Mouse (Mus musculus): Measurements from ENCODE around the gene Gipr. TPM values are rescaled to one million over a fixed set of nuclear protein-coding genes. Genes with fewer than 3 reads are reported as not detected.
"Not testable (repeated sequence)": the region's sequence is repeated elsewhere in the genome, so short reads cannot be mapped to it uniquely, and the experiment has no call there.

Gipr gene
- polyA plus RNA-seq, 1 experiment from 2014 or later = 3.4 TPM

DNA sequence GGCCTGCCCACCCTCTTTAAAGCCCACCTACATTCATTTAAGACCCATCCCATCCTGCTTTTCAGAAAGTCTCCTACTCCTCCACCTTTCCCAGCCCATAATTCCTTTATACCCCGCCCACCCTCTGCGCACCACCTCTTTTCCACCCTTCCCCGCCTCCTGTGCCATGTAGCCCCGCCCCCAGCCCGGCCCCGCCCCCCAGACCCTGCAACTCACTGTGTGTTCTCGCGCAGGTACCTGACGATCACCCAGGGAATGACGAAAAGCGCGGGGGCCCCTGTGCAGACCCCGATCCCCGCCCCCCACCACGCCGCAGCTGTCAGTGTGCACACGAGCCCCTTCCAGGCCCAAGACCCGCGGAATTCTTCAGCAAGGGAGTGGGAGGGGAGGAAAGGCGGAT is 5.8 kb downstream of the Gipr start:
- peaks cover 50% of the 10 kb centered on the region for H3K27me3 ChIP-seq
- no peaks in the 10 kb centered on the region for H3K9me3 ChIP-seq
- peak overlapping the region; percentile 57 for H3K4me2 ChIP-seq (replicated peaks)
- ATAC-seq = peak; percentile 7; the same call in 1 of the 2 replicates
- no peak overlapping the region for H3K27ac ChIP-seq
- WGBS = 1% methylated on average over 20 of the region's 20 CpGs
- H3K4me3 ChIP-seq (replicated peaks) = peak overlapping the region; percentile 36
- H3K9ac ChIP-seq (replicated peaks) = peak overlapping the region; percentile 52; the same call in 1 of the 2 replicates
- H3K36me3 ChIP-seq = peaks cover 9% of the 10 kb centered on the region
- peaks cover 39% of the 10 kb centered on the region for H3K4me1 ChIP-seq (replicated peaks)

DNA sequence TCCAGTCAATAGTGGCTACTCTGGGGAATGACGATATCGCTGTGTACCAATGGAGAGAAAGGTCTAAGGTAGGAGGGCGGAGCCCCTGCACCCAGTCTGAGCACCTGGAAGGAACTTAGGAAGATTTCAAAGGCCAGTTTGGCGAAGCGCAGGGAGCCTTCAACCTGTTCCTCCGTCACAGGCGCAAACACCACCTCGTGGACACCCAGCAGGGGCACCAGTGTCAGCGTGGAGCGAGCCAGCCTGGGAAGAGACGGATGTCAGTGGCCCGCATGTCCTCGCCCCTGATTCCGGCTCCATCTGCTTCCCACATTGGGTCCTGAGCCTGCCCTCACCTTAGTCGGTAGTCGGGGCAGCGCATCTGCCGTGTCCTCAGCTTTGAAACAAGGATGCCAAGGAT is 6.5 kb downstream of the Gipr start:
- Histone ChIP-seq H3K9ac (replicated peaks) (no peak overlapping the region; the same call in 1 of the 2 replicates), H3K36me3 (peaks cover 15% of the 10 kb centered on the region), H3K27ac (no peak overlapping the region), H3K4me3 (replicated peaks) (no peak overlapping the region), H3K9me3 (no peaks in the 10 kb centered on the region), H3K27me3 (peaks cover 43% of the 10 kb centered on the region), H3K4me1 (replicated peaks) (peaks cover 32% of the 10 kb centered on the region), H3K4me2 (replicated peaks) (peak overlapping the region; percentile 57)
- no peak for ATAC-seq
- 16% methylated on average over 18 of the region's 18 CpGs for WGBS

DNA sequence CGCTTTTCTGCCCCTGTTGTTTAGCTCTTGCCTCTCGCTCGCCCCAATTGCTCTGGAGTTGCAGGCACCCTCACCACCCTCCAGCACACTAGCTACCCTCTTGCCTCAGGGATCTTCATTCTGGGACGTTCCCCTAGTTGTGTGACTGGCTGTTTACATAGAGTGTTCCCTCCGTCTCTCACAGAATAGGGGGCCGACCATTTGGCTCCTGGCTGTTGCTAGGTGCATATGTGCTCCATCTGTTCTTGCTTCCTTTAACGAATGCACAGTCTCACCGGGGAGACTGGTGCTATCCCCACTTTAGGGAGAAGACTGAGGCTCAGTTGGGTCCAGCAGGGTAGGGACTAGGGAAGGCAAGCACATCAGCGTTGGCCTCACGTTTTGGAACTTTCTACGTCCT is 7.3 kb downstream of the Gipr start:
- H3K36me3 ChIP-seq = peaks cover 21% of the 10 kb centered on the region
- H3K9me3 ChIP-seq = no peaks in the 10 kb centered on the region
- no peak overlapping the region for H3K4me2 ChIP-seq (replicated peaks)
- 69% methylated on average over 11 of the region's 11 CpGs for WGBS
- no peak overlapping the region for H3K9ac ChIP-seq (replicated peaks)
- H3K27me3 ChIP-seq = peaks cover 35% of the 10 kb centered on the region
- peaks cover 25% of the 10 kb centered on the region for H3K4me1 ChIP-seq (replicated peaks)
- no peak overlapping the region for H3K27ac ChIP-seq
- ATAC-seq = no peak
- H3K4me3 ChIP-seq (replicated peaks) = no peak overlapping the region

DNA sequence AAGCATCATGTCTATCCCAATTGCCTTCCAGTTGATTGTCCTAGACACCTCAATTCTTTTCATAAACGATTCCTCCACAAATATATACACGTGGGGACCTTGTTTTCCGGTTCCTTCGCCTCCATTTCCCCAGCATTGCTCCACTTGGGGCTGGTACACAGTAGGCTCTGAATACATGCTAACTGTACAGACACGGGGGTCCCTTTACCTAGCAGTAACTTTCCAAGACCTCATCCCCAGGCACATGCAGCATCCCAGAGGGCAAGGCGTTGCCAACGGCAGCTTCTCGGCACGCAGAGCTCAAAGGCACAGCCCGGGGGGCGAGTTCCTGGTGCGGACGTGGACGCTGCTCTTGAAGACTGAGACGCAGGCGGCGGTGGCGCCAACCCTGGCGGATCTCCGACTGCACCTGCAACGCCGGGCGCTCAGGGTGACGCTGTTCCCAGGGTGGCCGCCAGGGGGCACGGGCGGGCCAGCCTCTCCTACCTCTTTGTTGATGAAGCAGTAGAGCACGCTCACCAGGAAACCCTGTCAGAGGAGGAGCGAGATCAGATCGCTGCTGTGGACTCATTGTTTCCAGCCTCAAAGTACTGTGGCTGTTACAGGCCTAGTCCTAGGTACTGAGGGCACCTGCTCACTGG is 8.6 kb downstream of the Gipr start:
- Histone ChIP-seq H3K9ac (replicated peaks) (peak overlapping the region; percentile 60), H3K4me2 (replicated peaks) (peak overlapping the region; percentile 49), H3K27ac (peak overlapping the region; percentile 80), H3K4me3 (replicated peaks) (peak overlapping the region; percentile 17), H3K9me3 (no peaks in the 10 kb centered on the region), H3K36me3 (peaks cover 34% of the 10 kb centered on the region), H3K27me3 (peaks cover 25% of the 10 kb centered on the region), H3K4me1 (replicated peaks) (peaks cover 25% of the 10 kb centered on the region)
- 6% methylated on average over 30 of the region's 30 CpGs for WGBS
- ATAC-seq = peak; percentile 82

DNA sequence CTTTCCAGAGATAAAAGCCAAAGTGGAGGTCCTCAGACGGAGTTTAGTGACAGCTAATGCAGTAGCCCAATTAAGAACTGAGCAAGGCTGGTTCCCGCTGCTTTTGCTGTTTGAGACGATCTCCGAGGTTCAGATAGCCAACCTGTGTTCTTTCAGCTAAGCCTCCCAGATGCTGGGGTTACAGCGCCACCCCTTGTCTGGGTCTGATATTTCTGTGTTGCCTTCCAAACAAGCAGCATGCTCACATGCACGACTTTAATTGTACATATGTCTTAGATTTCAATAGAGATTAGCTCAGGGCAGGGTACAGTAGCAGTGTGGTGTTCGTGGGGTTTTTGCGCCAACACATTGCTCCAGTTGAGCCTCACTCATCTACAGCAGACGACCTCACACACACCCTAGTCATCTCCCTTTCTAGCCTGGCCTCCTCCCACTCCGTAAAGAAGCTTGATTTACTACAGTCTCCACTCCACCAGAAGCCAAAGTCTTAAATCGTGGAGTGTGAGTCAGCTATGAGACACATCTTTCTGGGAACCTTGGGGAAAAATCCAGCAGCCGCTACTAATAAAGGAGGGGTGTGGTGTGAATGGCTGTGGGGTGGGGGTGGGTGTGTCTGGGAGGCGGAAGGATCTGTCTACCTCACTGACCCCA is 10.0 kb downstream of the Gipr start:
- H3K9me3 ChIP-seq = no peaks in the 10 kb centered on the region
- ATAC-seq = no peak
- H3K4me3 ChIP-seq (replicated peaks) = no peak overlapping the region
- peaks cover 47% of the 10 kb centered on the region for H3K36me3 ChIP-seq
- H3K9ac ChIP-seq (replicated peaks) = no peak overlapping the region
- WGBS = 66% methylated on average over 13 of the region's 13 CpGs
- H3K4me2 ChIP-seq (replicated peaks) = no peak overlapping the region
- no peak overlapping the region for H3K27ac ChIP-seq
- H3K4me1 ChIP-seq (replicated peaks) = peaks cover 29% of the 10 kb centered on the region
- H3K27me3 ChIP-seq = peaks cover 24% of the 10 kb centered on the region

DNA sequence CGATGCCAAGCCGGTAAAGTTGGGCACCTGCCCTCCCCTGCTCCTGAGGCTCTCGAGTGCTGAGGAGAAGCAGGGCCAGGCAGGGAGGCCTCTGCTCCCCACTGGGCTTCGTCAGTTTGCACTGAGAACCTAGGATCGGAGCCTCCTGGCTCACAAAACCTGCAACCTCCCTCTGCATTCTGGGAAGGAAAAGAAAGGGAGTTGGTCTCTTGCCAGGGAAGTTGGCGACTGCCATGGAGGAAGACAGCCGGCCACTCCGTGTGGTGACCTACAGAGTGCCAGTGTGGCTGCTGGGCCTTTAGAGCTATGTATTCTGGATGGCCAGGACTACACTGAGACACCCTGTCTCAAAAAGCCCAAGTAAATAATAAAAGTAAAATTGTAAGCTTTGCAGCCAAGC is 11.1 kb downstream of the Gipr start:
- H3K27me3 ChIP-seq = peaks cover 13% of the 10 kb centered on the region
- H3K4me2 ChIP-seq (replicated peaks) = no peak overlapping the region
- peaks cover 47% of the 10 kb centered on the region for H3K36me3 ChIP-seq
- no peak overlapping the region for H3K9ac ChIP-seq (replicated peaks)
- ATAC-seq = no peak
- peaks cover 32% of the 10 kb centered on the region for H3K4me1 ChIP-seq (replicated peaks)
- H3K27ac ChIP-seq = no peak overlapping the region
- H3K9me3 ChIP-seq = no peaks in the 10 kb centered on the region
- 83% methylated on average over 8 of the region's 8 CpGs for WGBS
- no peak overlapping the region for H3K4me3 ChIP-seq (replicated peaks)

DNA sequence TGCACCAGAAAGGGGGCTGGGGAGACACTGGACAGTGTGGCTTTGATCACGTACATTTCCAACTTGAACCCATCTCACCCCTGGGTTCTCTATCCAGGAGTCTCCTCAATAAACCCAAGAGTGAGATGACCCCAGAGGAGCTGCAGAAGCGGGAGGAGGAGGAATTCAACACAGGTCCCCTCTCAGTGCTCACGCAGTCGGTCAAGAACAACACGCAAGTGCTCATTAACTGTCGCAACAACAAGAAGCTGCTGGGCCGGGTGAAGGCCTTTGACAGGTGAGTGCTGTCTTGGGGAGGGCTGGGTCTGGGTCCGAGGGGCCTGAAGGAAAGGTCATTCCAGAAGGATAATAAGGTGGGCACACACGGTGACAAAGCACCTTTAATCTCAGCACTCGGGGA is 14.8 kb downstream of the Gipr start:
- Histone ChIP-seq H3K4me1 (replicated peaks) (peaks cover 30% of the 10 kb centered on the region), H3K36me3 (peaks cover 47% of the 10 kb centered on the region), H3K4me3 (replicated peaks) (peak overlapping the region; percentile 65; the same call in 1 of the 2 replicates), H3K9ac (replicated peaks) (peak overlapping the region; percentile 71; the same call in 1 of the 2 replicates), H3K4me2 (replicated peaks) (peak overlapping the region; percentile 83)
- not testable (repeated sequence) for H3K27me3 ChIP-seq, ATAC-seq, H3K27ac ChIP-seq, H3K9me3 ChIP-seq
- 93% methylated on average over 10 of the region's 10 CpGs for WGBS

DNA sequence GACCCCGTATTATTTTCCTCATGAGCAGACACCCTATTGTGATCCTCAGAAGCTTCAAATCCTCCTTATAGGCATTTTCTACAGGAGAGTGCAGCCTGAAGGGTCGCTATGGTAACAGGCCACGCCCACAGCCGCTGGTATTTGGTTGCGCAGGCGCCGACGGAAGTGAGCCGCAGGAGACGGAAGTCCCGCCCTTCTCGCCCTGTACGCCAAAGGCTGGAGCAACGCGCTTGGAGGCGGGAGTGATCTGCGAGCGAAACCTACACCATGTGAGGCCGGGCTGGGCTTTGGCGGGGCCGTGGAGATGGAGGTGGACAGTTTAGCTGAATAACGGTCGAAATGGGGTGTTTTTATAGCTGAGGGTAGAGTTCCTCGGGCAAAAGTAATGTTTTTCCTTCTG is 16.3 kb downstream of the Gipr start, which contains the start of gene Snrpd2:
Snrpd2 (plus strand) TSS at position 97 of the 400 bp plus-strand sequence.
- Histone ChIP-seq H3K27ac (peak within 1 kb of the TSS; percentile 87), H3K4me1 (replicated peaks) (peaks cover 30% of the 10 kb centered on the region), H3K36me3 (peaks cover 34% of the 10 kb centered on the region), H3K4me3 (replicated peaks) (peak within 1 kb of the TSS; percentile 65), H3K4me2 (replicated peaks) (peak within 1 kb of the TSS; percentile 83), H3K27me3 (no peaks in the 10 kb centered on the region), H3K9ac (replicated peaks) (peak within 1 kb of the TSS; percentile 71), H3K9me3 (no peaks in the 10 kb centered on the region)
- ATAC-seq = peak; percentile 89
- under 1% methylated on average over 24 of the region's 24 CpGs for WGBS

DNA sequence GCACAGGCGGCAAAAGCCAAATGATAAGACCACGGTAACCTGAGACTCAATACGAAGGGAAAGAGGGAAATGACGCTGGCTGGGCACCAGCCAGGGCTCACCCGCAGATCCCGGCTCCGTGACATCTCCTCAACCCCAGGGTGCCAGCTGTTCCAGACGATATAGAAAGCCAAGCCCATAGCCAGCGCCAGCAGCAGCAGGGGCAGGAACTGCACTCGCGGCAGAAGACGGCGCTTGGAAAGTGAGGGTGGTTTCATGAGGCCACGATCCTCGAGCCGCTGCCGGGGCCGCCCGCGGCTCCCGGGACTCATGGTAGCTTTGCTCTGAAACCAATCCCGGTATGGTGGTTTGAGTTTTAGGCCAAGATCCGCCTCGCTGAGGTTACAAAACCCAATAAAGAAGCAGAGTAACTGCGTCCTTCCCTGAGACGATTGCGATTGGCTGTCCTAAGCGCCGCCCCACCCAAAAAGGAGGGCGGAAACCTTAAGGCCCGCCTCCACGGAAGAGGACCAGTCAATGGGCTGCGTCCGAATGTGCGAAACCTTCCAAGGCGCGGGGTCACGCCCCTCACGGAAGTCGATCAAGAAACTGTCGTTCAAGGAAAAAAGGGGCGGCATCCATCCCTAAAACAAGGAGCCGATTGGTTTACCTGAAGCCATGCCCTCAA is 16.9 kb downstream of the Gipr start, which contains the start of gene Qpctl:
Qpctl (minus strand) TSS at position 417 of the 667 bp plus-strand sequence.
- H3K27me3 ChIP-seq = no peaks in the 10 kb centered on the region
- peak within 1 kb of the TSS; percentile 71 for H3K9ac ChIP-seq (replicated peaks)
- peaks cover 30% of the 10 kb centered on the region for H3K4me1 ChIP-seq (replicated peaks)
- H3K4me2 ChIP-seq (replicated peaks) = peak within 1 kb of the TSS; percentile 83
- peak within 1 kb of the TSS; percentile 65 for H3K4me3 ChIP-seq (replicated peaks)
- under 1% methylated on average over 43 of the region's 43 CpGs for WGBS
- H3K27ac ChIP-seq = peak within 1 kb of the TSS; percentile 87
- no peaks in the 10 kb centered on the region for H3K9me3 ChIP-seq
- H3K36me3 ChIP-seq = peaks cover 30% of the 10 kb centered on the region
- ATAC-seq = peak; percentile 97

DNA sequence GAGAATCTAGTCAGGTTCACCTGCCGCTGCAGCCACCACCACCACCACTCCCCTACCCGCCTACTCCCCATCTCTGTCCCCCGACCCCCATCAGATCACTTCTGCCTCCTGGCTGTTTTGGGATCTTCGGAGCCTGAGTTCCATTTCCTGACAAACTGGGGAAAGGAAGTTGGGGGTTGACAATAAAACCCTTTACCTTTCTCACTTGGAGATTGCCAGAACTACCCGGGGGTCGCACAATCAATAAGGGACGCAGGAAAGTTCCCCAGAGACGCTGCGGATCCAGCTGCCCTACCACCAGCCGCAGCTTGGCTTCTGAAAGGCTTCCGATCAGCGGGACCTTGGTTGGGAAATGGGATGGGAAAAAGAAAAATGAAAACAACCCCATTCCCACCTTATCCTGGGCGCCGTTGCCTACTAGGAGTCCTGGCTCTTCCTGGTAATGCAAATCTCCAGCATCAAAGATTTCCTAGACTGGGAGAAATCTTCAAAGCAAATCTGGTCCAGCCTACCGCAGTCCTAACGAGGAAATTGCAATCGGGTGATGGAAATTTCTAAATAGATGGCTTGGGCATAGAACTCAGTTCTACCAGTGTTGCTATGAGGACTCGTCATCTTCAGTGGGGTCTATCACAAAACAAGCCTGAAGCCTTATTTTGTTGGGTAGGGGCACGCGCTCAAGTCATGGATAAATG is 17.6 kb downstream of the Gipr start:
- Histone ChIP-seq H3K27ac (peak overlapping the region; percentile 87), H3K36me3 (peaks cover 23% of the 10 kb centered on the region), H3K27me3 (no peaks in the 10 kb centered on the region), H3K9ac (replicated peaks) (peak overlapping the region; percentile 66), H3K4me1 (replicated peaks) (peaks cover 30% of the 10 kb centered on the region), H3K4me2 (replicated peaks) (peak overlapping the region; percentile 83), H3K4me3 (replicated peaks) (peak overlapping the region; percentile 65), H3K9me3 (no peaks in the 10 kb centered on the region)
- no peak for ATAC-seq
- 14% methylated on average over 20 of the region's 20 CpGs for WGBS

DNA sequence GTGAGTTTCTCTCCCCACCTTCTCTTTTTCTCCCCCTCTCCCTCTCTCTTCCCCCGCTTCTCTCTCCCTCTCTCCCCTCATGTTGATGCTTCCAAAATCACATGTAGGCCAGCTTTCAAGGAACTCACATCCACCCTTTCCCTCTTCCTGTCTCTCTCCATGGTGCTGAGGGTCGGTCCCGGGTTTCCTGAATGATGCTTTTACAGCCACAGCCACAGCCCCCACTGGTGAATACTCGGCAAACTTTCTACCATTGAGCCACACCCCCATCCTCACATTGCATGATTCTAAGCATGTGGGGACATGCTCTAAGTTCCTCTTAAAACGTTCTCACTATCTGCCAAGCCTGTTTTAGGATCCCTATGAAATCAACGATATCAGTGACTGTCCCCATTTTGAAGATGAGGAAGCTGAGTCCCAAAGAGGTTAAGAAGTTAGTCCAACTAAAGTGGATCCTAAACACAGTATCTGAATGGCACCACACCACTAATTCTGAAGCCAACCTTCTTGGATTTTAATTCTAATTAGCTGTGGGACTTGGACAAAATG is 18.4 kb downstream of the Gipr start:
- peaks cover 30% of the 10 kb centered on the region for H3K4me1 ChIP-seq (replicated peaks)
- H3K36me3 ChIP-seq = peaks cover 22% of the 10 kb centered on the region
- no peaks in the 10 kb centered on the region for H3K27me3 ChIP-seq
- H3K9ac ChIP-seq (replicated peaks) = no peak overlapping the region
- H3K9me3 ChIP-seq = no peaks in the 10 kb centered on the region
- WGBS = 63% methylated on average over 6 of the region's 6 CpGs
- peak overlapping the region; percentile 65; the same call in 1 of the 2 replicates for H3K4me3 ChIP-seq (replicated peaks)
- no peak overlapping the region for H3K27ac ChIP-seq
- H3K4me2 ChIP-seq (replicated peaks) = peak overlapping the region; percentile 83
- no peak for ATAC-seq

Measured in midbrain, embryonic 13.5 days (tissue).